Mouse (Mus musculus): Measurements from ENCODE around the gene B3galnt2.

- TF ChIP-seq CTCF (IDR thresholded peaks at IDR 0.05; ENCODE audit: insufficient read depth, low read length): no peak
- no peak for TF ChIP-seq POLR2A (IDR thresholded peaks at IDR 0.05; ENCODE audit: borderline replicate concordance, extremely low read depth, low read depth, low read length)
These were observed 89.6 kb downstream of the B3galnt2 start for GRCm38 (mm10) chr13:14043851-14044250.

Data from lung, adult 2 months (tissue).